Mouse (Mus musculus) embryonic fibroblast, embryonic 13.5 days (primary cell): ENCODE data around the gene Kat6b. TPM values are rescaled to one million over a fixed set of nuclear protein-coding genes. Genes with fewer than 3 reads are reported as not detected.

Experiments used
- H3K27ac ChIP-seq: 2 replicates; pipeline ENCODE4 v1.5.1; 2012; ENCODE audit warnings: low read length, control low read depth, inconsistent platforms; ENCODE audit not compliant: insufficient read depth
- H3K4me1 ChIP-seq: 2 replicates; pipeline ENCODE4 v1.6.1; 2011; ENCODE audit warnings: low read length; ENCODE audit not compliant: control insufficient read depth, insufficient read depth
- H3K4me3 ChIP-seq: 2 replicates; pipeline ENCODE4 v1.5.1; 2011; ENCODE audit warnings: mild to moderate bottlenecking, control low read depth, low read length; ENCODE audit not compliant: insufficient read depth
- CTCF ChIP-seq: IDR thresholded peaks from 2 replicates; pipeline ENCODE4 v1.5.1; 2011; ENCODE audit warnings: mild to moderate bottlenecking, control low read depth, low read length, moderate library complexity, borderline replicate concordance; ENCODE audit not compliant: insufficient read depth
- POLR2A ChIP-seq: IDR thresholded peaks from 2 replicates; pipeline ENCODE4 v1.6.1; 2011; ENCODE audit warnings: low read depth, mild to moderate bottlenecking, control low read depth, low read length, moderate library complexity
- polyA plus RNA-seq: library from polyadenylated mRNA; stranded (reverse); fragments of >200 nt; gene quantifications from 2 replicates; pipeline ENCODE4 v1.2.4, GENCODE M21; 2011; ENCODE audit warnings: low read depth; ENCODE audit not compliant: missing spikeins, insufficient read length

The Kat6b gene
- polyA plus RNA-seq, 1 experiment: 32.3 TPM

DNA sequence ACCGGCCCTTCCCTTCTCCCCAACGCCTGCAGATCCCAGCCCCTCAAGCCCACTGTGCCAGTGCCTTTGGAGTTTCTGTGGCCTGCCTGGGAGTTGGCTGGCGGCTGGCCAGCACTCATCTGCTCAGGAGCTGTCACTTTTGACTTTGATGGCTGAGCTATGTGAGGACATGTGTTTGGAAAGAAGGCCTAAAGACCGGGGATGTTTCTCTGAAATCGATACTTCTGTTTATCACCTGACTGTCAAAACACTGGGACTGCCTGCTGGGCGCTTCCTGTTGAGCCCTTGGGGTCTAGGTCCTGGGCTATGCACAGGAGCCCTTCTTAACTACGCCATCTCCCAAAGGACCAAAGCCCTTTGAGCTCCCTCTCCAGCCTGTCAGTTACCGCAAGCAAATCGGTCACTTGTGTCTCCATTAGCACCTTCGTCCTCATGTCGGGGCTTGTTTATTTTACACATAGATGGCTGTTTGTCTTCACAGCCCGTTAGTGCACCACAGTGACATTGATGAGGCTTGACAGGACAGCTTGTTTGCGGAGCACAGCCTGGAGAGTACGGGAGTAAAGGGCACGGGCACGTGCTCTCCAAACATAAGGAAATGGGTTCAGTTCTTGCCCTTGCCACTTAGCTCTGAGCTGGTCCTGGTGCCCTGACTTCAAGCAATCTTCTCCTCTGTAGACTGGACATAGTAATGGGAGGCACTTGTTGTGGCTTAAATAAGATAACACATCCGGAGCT is 238.6 kb downstream of the Kat6b start:
- H3K27ac ChIP-seq: no peak overlapping the region
- H3K4me3 ChIP-seq: no peak overlapping the region
- TF ChIP-seq POLR2A (no peak), CTCF (no peak)
- H3K4me1 ChIP-seq: peaks cover 4% of the 10 kb centered on the region; the same call in 1 of the 2 replicates

DNA sequence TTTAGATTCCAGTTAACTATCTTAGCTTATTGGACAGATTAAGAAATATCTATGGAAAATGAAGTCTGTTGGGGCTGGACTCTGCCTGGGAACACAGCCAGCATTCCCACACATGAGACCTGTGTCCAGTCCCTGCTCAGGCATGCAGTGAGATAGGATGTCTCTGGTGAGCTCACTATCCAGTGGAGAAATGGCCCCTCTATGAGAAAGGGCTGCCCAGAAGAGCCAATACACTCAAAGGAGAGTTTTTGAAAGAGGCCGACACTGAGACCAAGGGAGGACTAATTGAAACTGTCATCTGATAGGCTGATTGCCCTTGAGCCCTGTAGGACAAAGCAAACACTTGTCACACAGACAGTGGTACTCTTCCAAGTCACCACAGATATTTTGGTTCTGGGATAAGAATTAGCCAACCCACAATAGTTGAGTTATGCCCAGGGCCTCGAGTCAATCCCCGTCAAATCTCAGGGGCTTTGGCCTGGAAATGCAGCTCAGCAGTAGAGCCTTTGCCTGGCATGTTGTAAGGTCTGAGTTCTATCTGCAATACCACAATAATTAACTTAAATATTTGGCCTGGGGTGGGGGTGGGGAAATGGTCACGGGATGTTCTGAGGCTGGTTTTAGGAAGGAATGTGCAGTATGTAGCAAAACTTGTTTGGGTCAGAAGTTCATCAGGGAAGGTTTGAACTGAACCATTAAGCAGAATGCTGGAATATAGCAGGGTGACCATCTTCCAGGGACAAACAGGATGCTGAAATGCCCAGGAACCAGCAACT is 239.4 kb downstream of the Kat6b start:
- TF ChIP-seq CTCF (no peak), POLR2A (no peak)
- Histone ChIP-seq H3K27ac (no peak overlapping the region), H3K4me3 (no peak overlapping the region)

More for the DNA sequence above, 239.4 kb downstream of the Kat6b start:
- H3K4me1 ChIP-seq: peaks cover 4% of the 10 kb centered on the region; the same call in 1 of the 2 replicates

Other genes with a start within 250 kb of the Kat6b start
- gene Dupd1, start 233.1 kb downstream of the Kat6b start, polyA plus RNA-seq: not detected in 2 replicates